Mouse (Mus musculus): ENCODE results near the gene Cacna1d. TPM values are rescaled to one million over a fixed set of nuclear protein-coding genes. Genes with fewer than 3 reads are reported as not detected.

Cacna1d gene
- total and polyA plus RNA-seq, 3 experiments, result not detected

DNA sequence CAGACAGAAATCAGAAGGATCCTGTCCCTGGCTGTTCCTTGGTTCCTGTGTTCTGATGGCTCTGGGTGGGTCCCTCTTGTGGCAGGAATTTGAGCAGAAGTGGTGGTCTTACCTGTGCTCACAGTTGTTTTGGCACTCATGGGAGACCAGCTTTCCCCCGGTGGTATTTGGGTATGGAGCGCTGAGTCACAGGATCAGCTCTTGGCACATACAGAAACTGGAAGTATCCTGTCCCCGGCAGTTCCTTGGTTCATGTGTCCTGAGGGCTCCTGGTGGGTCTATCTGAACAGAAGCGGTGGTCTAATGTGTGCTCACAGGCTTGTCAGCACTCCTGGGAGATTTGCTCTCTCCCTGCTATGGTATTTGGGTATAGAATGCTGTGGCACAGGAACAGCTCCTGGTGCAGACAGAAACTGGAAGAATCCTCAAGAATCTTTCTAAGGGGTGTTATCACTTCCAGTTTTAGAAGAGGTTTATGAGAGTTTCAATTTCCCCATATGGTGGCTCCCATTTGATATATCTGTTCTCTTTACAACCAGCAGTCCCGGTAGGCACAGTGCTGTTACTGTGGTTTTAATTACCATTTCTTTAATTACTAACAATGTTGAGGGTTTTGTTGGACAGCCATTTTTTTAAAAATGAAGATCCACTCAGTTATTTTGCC is 300.8 kb downstream of the Cacna1d start:
- Histone ChIP-seq H3K79me2 (ENCODE audit: control insufficient read depth, insufficient read depth, low read length, poor library complexity) (no peaks in the 10 kb centered on the region), H3K27me3 (ENCODE audit: control insufficient read depth in 1 of 2, insufficient read depth in 2 of 2, low read length in 2 of 2) (peaks cover 0 to 15% of the 10 kb centered on the region in 2 experiments; a peak in 3 of 4 replicates)
- no peak for DNase-seq (ENCODE audit: low read depth, low spot score)

DNA sequence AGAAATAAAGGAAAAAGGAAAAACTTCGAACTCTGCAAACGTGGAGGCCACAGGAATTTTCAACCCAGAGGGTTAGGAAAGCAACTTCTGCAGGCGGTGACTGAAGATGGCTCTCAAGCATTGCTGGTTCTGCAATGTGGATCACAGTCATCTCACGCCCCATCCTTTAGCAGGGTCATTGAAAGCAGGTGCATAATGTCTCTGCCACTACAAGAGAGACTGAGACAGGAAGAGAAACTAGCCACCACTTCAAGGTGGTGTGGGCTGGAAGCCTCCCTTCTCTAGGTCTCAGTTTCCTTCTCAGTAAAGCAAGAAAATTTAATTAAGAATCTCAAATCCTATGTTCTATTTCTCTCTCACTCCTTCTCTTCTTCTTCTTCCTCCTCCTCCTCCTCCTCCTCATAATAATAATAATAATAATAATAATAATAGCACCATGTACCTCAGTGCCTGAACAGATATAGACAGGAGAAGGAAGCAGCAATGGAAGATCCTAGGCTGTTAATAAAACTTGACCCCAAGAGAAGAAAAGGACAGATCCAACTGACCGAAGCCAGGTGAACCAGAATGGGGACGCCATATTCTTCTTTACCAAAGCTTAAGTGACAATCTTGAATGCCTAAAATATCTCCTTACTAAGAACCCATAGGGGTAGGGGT is 305.5 kb downstream of the Cacna1d start:
- no peaks in the 10 kb centered on the region for H3K79me2 ChIP-seq (ENCODE audit: control insufficient read depth, insufficient read depth, low read length, poor library complexity)
- no peak overlapping the region for H3K27ac ChIP-seq (ENCODE audit: control insufficient read depth, low read depth, low read length)
- H3K4me3 ChIP-seq (ENCODE audit: control insufficient read depth in 1 of 2, insufficient read depth in 1 of 2, low read depth in 2 of 2, low read length in 2 of 2), result no peak overlapping the region
- no peak for DNase-seq (ENCODE audit: low read depth, low spot score)
- TF ChIP-seq ZMIZ1 (IDR thresholded peaks at IDR 0.05; ENCODE audit: low read depth, low read length), result no peak
- TF ChIP-seq MEF2A (IDR thresholded peaks at IDR 0.05; ENCODE audit: extremely low read depth, insufficient replicate concordance, low read depth, low read length, poor library complexity, severe bottlenecking), result no peak
- no peak for TF ChIP-seq MXI1 (IDR thresholded peaks at IDR 0.05; ENCODE audit: low read depth, low read length)
- TF ChIP-seq USF1 (IDR thresholded peaks at IDR 0.05; ENCODE audit: low read depth, low read length), result no peak
- TF ChIP-seq KAT2A (conservative IDR thresholded peaks at IDR 0.05; ENCODE audit: low read depth, low read length), result no peak
- no peak for TF ChIP-seq TBP (IDR thresholded peaks at IDR 0.05; ENCODE audit: low read depth, low read length)
- TF ChIP-seq E2F4 (IDR thresholded peaks at IDR 0.05; ENCODE audit: borderline replicate concordance, low read depth, low read length), result no peak
- no peak for TF ChIP-seq TAL1 (IDR thresholded peaks at IDR 0.05; ENCODE audit: low read length)
- no peak for TF ChIP-seq TCF12 (IDR thresholded peaks at IDR 0.05; ENCODE audit: low read depth, low read length)
- TF ChIP-seq CHD1 (IDR thresholded peaks at IDR 0.05; ENCODE audit: low read depth, low read length), result no peak
- TF ChIP-seq CTCF (IDR thresholded peaks at IDR 0.05 in 2 of 3, conservative IDR thresholded peaks at IDR 0.05 in 1 of 3; ENCODE audit: control insufficient read depth in 1 of 3, insufficient read depth in 1 of 3, low read depth in 2 of 3, low read length in 3 of 3, poor library complexity in 1 of 3, severe bottlenecking in 1 of 3), result no peak
- no peak for TF ChIP-seq GABPA (IDR thresholded peaks at IDR 0.05; ENCODE audit: low read depth, low read length)
- TF ChIP-seq ZC3H11A (IDR thresholded peaks at IDR 0.05; ENCODE audit: low read depth, low read length), result no peak
- peaks cover 7 to 15% of the 10 kb centered on the region in 2 experiments; a peak in 3 of 4 replicates for H3K27me3 ChIP-seq (ENCODE audit: control insufficient read depth in 1 of 2, insufficient read depth in 2 of 2, low read length in 2 of 2)
- H3K36me3 ChIP-seq (ENCODE audit: control insufficient read depth in 1 of 2, insufficient read depth in 2 of 2, low read length in 2 of 2), result no peaks in the 10 kb centered on the region
- no peak overlapping the region for H3K9ac ChIP-seq (ENCODE audit: control insufficient read depth, low read depth, low read length, poor library complexity, severe bottlenecking)
- H3K4me1 ChIP-seq (ENCODE audit: control insufficient read depth in 1 of 2, insufficient read depth in 2 of 2, low read length in 2 of 2), result no peaks in the 10 kb centered on the region
- no peaks in the 10 kb centered on the region for H3K9me3 ChIP-seq (replicated peaks; ENCODE audit: insufficient read depth, low read length)

More for the DNA sequence above, 300.8 kb downstream of the Cacna1d start:
- Histone ChIP-seq H3K27ac (ENCODE audit: control insufficient read depth, low read depth, low read length) (no peak overlapping the region), H3K4me3 (ENCODE audit: control insufficient read depth in 1 of 2, insufficient read depth in 1 of 2, low read depth in 2 of 2, low read length in 2 of 2) (no peak overlapping the region), H3K36me3 (ENCODE audit: control insufficient read depth in 1 of 2, insufficient read depth in 2 of 2, low read length in 2 of 2) (no peaks in the 10 kb centered on the region), H3K9ac (ENCODE audit: control insufficient read depth, low read depth, low read length, poor library complexity, severe bottlenecking) (no peak overlapping the region), H3K9me3 (replicated peaks; ENCODE audit: insufficient read depth, low read length) (no peaks in the 10 kb centered on the region), H3K4me1 (ENCODE audit: control insufficient read depth in 1 of 2, insufficient read depth in 2 of 2, low read length in 2 of 2) (no peaks in the 10 kb centered on the region)
- TF ChIP-seq POLR2AphosphoS2 (IDR thresholded peaks at IDR 0.05; ENCODE audit: low read length) (no peak), UBTF (IDR thresholded peaks at IDR 0.05; ENCODE audit: borderline replicate concordance, insufficient read depth, low read depth, low read length) (no peak), KAT2A (conservative IDR thresholded peaks at IDR 0.05; ENCODE audit: low read depth, low read length) (no peak), NELFE (IDR thresholded peaks at IDR 0.05; ENCODE audit: low read depth, low read length) (no peak), E2F4 (IDR thresholded peaks at IDR 0.05; ENCODE audit: borderline replicate concordance, low read depth, low read length) (no peak), USF2 (IDR thresholded peaks at IDR 0.05; ENCODE audit: borderline replicate concordance in 1 of 2, insufficient read depth in 1 of 2, low read depth in 1 of 2, low read length in 2 of 2) (no peak), POLR2AphosphoS5 (IDR thresholded peaks at IDR 0.05; ENCODE audit: borderline replicate concordance, low read depth, low read length) (no peak), GABPA (IDR thresholded peaks at IDR 0.05; ENCODE audit: low read depth, low read length) (no peak), RAD21 (IDR thresholded peaks at IDR 0.05; ENCODE audit: low read depth, low read length) (no peak), MXI1 (IDR thresholded peaks at IDR 0.05; ENCODE audit: low read depth, low read length) (no peak), MAX (IDR thresholded peaks at IDR 0.05; ENCODE audit: low read length) (no peak), ZC3H11A (IDR thresholded peaks at IDR 0.05; ENCODE audit: low read depth, low read length) (no peak), HCFC1 (IDR thresholded peaks at IDR 0.05; ENCODE audit: low read depth, low read length) (no peak), NRF1 (IDR thresholded peaks at IDR 0.05; ENCODE audit: insufficient read depth, low read depth, low read length, poor library complexity, severe bottlenecking) (no peak), GATA1 (IDR thresholded peaks at IDR 0.05; ENCODE audit: low read depth, low read length) (no peak)

Data from MEL (cell line).